Mouse (Mus musculus) CH12.LX (cell line): ENCODE measurements at regions not wholly inside any gene's neighbourhood (a gene's known extent, or its start where the extent isn't known, plus 50 kb on each side); places are given as distances from the start of the nearest gene placed in this dataset.

ENCODE experiments used
- DNase-seq: peaks from one replicate; pipeline ENCODE4 v3.0.0-alpha.2; 2013; ENCODE audit errors: extremely low read depth
- H3K27ac ChIP-seq: 2 replicates; pipeline ENCODE4 v1.5.1; 2012; ENCODE audit warnings: low read depth, mild to moderate bottlenecking, control low read depth, moderate library complexity; ENCODE audit not compliant: insufficient read depth
- H3K27me3 ChIP-seq: replicated peaks from 2 replicates; pipeline ENCODE3; 2012; ENCODE audit warnings: inconsistent platforms
- H3K36me3 ChIP-seq, 2 experiments: replicated peaks in 1 of 2; 2 replicates each; pipeline versions ENCODE3 to v1.6.1; 2012; ENCODE audit warnings: inconsistent platforms in 1 of 2, low read length in 1 of 2, mild to moderate bottlenecking in 1 of 2, mixed read lengths in 1 of 2, moderate library complexity in 1 of 2; ENCODE audit not compliant: control insufficient read depth in 1 of 2, insufficient read depth in 1 of 2
- H3K4me1 ChIP-seq, 2 experiments: 2 replicates each; pipeline ENCODE4 v1.6.1; 2012; ENCODE audit warnings: inconsistent platforms in 1 of 2, moderate library complexity in 1 of 2; ENCODE audit not compliant: insufficient read depth in 2 of 2, control insufficient read depth in 1 of 2
- H3K4me2 ChIP-seq: 2 replicates; pipeline ENCODE4 v1.6.1; 2012; ENCODE audit warnings: low read depth, mild to moderate bottlenecking, control low read depth; ENCODE audit not compliant: poor library complexity, insufficient read depth, severe bottlenecking
- H3K4me3 ChIP-seq, 3 experiments: fragments of 150-350 bp in 1 of 3; sonication (generic) in 1 of 3; replicated peaks in 1 of 3; 2 replicates each; pipeline versions ENCODE3 to v1.5.1; 2011 to 2012; ENCODE audit warnings: low read depth in 2 of 3, low read length in 2 of 3, mild to moderate bottlenecking in 2 of 3, moderate library complexity in 2 of 3, control low read depth in 1 of 3, improper control_type of control experiment in 1 of 3, inconsistent platforms in 1 of 3, mixed read lengths in 1 of 3; ENCODE audit not compliant: poor library complexity in 1 of 3
- H3K79me2 ChIP-seq: replicated peaks from 2 replicates; pipeline ENCODE4 v1.6.1; 2012; ENCODE audit warnings: mild to moderate bottlenecking, moderate library complexity; ENCODE audit not compliant: control insufficient read depth, poor library complexity, insufficient read depth, severe bottlenecking; ENCODE audit errors: extremely low read depth
- H3K9ac ChIP-seq: 2 replicates; pipeline ENCODE4 v1.6.1; 2012; ENCODE audit warnings: low read depth, mild to moderate bottlenecking, control low read depth, moderate library complexity; ENCODE audit not compliant: insufficient read depth
- H3K9me3 ChIP-seq: replicated peaks from 2 replicates; pipeline ENCODE3; 2012; ENCODE audit warnings: low read length, inconsistent platforms, mixed read lengths
- CHD2 ChIP-seq: IDR thresholded peaks from 2 replicates; pipeline ENCODE4 v1.6.1; 2011; ENCODE audit warnings: low read length, improper control_type of control experiment
- CTCF ChIP-seq, 2 experiments: IDR thresholded peaks in 1 of 2; conservative IDR thresholded peaks in 1 of 2; 2 replicates each; pipeline ENCODE4 v1.5.1; 2011 to 2012; ENCODE audit warnings: low read depth in 2 of 2, low read length in 2 of 2, improper control_type of control experiment in 1 of 2, inconsistent platforms in 1 of 2, mild to moderate bottlenecking in 1 of 2, moderate library complexity in 1 of 2
- E2F4 ChIP-seq: IDR thresholded peaks from 2 replicates; pipeline ENCODE4 v1.6.1; 2011; ENCODE audit warnings: low read depth, low read length, improper control_type of control experiment; ENCODE audit not compliant: insufficient replicate concordance
- EP300 ChIP-seq: IDR thresholded peaks from 2 replicates; pipeline ENCODE4 v1.6.1; 2011; ENCODE audit warnings: low read length, improper control_type of control experiment
- ETS1 ChIP-seq: conservative IDR thresholded peaks from 2 replicates; pipeline ENCODE4 v1.6.1; 2012; ENCODE audit warnings: low read depth, mild to moderate bottlenecking, inconsistent platforms, low read length, improper control_type of control experiment, moderate library complexity
- GABPA ChIP-seq: IDR thresholded peaks from 2 replicates; pipeline ENCODE4 v1.6.1; 2012; ENCODE audit warnings: low read depth, low read length, improper control_type of control experiment, inconsistent platforms; ENCODE audit not compliant: insufficient replicate concordance
- HCFC1 ChIP-seq: IDR thresholded peaks from 2 replicates; pipeline ENCODE4 v1.6.1; 2012; ENCODE audit warnings: low read depth, mild to moderate bottlenecking, inconsistent platforms, low read length, improper control_type of control experiment
- JUN ChIP-seq: IDR thresholded peaks from 2 replicates; pipeline ENCODE4 v1.6.1; 2011; ENCODE audit warnings: low read depth, mild to moderate bottlenecking, low read length, improper control_type of control experiment, moderate library complexity; ENCODE audit not compliant: insufficient read depth
- JUND ChIP-seq: conservative IDR thresholded peaks from 2 replicates; pipeline ENCODE4 v1.6.1; 2011; ENCODE audit warnings: low read depth, low read length, improper control_type of control experiment
- MAFK ChIP-seq: IDR thresholded peaks from 2 replicates; pipeline ENCODE4 v1.6.1; 2011; ENCODE audit warnings: low read length, improper control_type of control experiment; ENCODE audit not compliant: insufficient replicate concordance
- MAX ChIP-seq: IDR thresholded peaks from 2 replicates; pipeline ENCODE4 v1.6.1; 2011; ENCODE audit warnings: low read length, improper control_type of control experiment
- MYC ChIP-seq: IDR thresholded peaks from 2 replicates; pipeline ENCODE4 v1.6.1; 2011; ENCODE audit warnings: low read depth, mild to moderate bottlenecking, improper control_type of control experiment, low read length
- NELFE ChIP-seq: IDR thresholded peaks from 2 replicates; pipeline ENCODE4 v1.6.1; 2011; ENCODE audit warnings: low read depth, low read length, improper control_type of control experiment
- NRF1 ChIP-seq: IDR thresholded peaks from 2 replicates; pipeline ENCODE4 v1.6.1; 2014; ENCODE audit warnings: low read depth, mild to moderate bottlenecking, inconsistent platforms, low read length, improper control_type of control experiment, moderate library complexity
- PAX5 ChIP-seq: IDR thresholded peaks from 2 replicates; pipeline ENCODE4 v1.6.1; 2012; ENCODE audit warnings: low read length, inconsistent platforms, mixed read lengths
- POLR2A ChIP-seq: IDR thresholded peaks from 2 replicates; pipeline ENCODE4 v1.6.1; 2011; ENCODE audit warnings: low read depth, mild to moderate bottlenecking, improper control_type of control experiment, low read length
- RAD21 ChIP-seq: IDR thresholded peaks from 2 replicates; pipeline ENCODE4 v1.6.1; 2011; ENCODE audit warnings: low read depth, mild to moderate bottlenecking, low read length, improper control_type of control experiment, moderate library complexity
- RCOR1 ChIP-seq: conservative IDR thresholded peaks from 2 replicates; pipeline ENCODE4 v1.6.1; 2012; ENCODE audit warnings: low read depth, mild to moderate bottlenecking, inconsistent platforms, low read length, improper control_type of control experiment
- SIN3A ChIP-seq: IDR thresholded peaks from 2 replicates; pipeline ENCODE4 v1.6.1; 2012; ENCODE audit warnings: low read length, improper control_type of control experiment, inconsistent platforms
- SMC3 ChIP-seq: IDR thresholded peaks from 2 replicates; pipeline ENCODE4 v1.6.1; 2011; ENCODE audit warnings: low read depth, low read length, improper control_type of control experiment
- TBP ChIP-seq: conservative IDR thresholded peaks from 2 replicates; pipeline ENCODE4 v1.6.1; 2011; ENCODE audit warnings: low read depth, low read length, improper control_type of control experiment
- TCF12 ChIP-seq: IDR thresholded peaks from 2 replicates; pipeline ENCODE4 v1.6.1; 2014; ENCODE audit warnings: low read depth, mild to moderate bottlenecking, inconsistent platforms, low read length, improper control_type of control experiment
- USF1 ChIP-seq: IDR thresholded peaks from 2 replicates; pipeline ENCODE4 v1.6.1; 2014; ENCODE audit warnings: low read depth, mild to moderate bottlenecking, inconsistent platforms, low read length, improper control_type of control experiment
- USF2 ChIP-seq: conservative IDR thresholded peaks from 2 replicates; pipeline ENCODE4 v1.6.1; 2011; ENCODE audit warnings: low read depth, low read length, improper control_type of control experiment
- ZC3H11A ChIP-seq: IDR thresholded peaks from 2 replicates; pipeline ENCODE4 v1.6.1; 2012; ENCODE audit warnings: low read depth, mild to moderate bottlenecking, inconsistent platforms, low read length, improper control_type of control experiment
- ZMIZ1 ChIP-seq: IDR thresholded peaks from 2 replicates; pipeline ENCODE4 v1.6.1; 2012; ENCODE audit warnings: low read depth, mild to moderate bottlenecking, inconsistent platforms, low read length, improper control_type of control experiment
- ZNF384 ChIP-seq: IDR thresholded peaks from 2 replicates; pipeline ENCODE4 v1.6.1; 2012; ENCODE audit warnings: low read depth, low read length, improper control_type of control experiment, inconsistent platforms
- dilution Hi-C: fragments of 300-500 bp; cut with MboI; formaldehyde crosslinking; loops from 2 replicates; pipeline ENCODE4 v1.14.3; 2020; ENCODE audit warnings: low sequenced_read_pairs; ENCODE audit not compliant: extremely low pct_unique_long_range_greater_than_20kb, extremely low pct_ligation_motif_present
- in situ Hi-C: fragments of 300-500 bp; cut with MboI; formaldehyde crosslinking; loops from 3 replicates; pipeline ENCODE4 v1.14.3; 2019; ENCODE audit warnings: low sequenced_read_pairs, low pct_ligation_motif_present, low pct_unique_long_range_greater_than_20kb, mixed read lengths

- H3K4me1 ChIP-seq, result no peaks in the 10 kb centered on the region
- dilution Hi-C loops, result no loop called here
- no peak overlapping the region for H3K27ac ChIP-seq
- TF ChIP-seq USF2, result no peak
- no peak for TF ChIP-seq CHD2
- no peak for TF ChIP-seq ETS1
- no peak for TF ChIP-seq SIN3A
- TF ChIP-seq E2F4, result no peak
- no peak for TF ChIP-seq CTCF (conservative IDR thresholded peaks at IDR 0.05 in 1 of 2, IDR thresholded peaks at IDR 0.05 in 1 of 2; ENCODE audit: low read depth in 2 of 2, low read length in 2 of 2)
- no peak for TF ChIP-seq ZC3H11A
- TF ChIP-seq, all 38 proteins: peak for 0
- Histone ChIP-seq H3K27me3 (no peaks in the 10 kb centered on the region), H3K4me2 (no peak overlapping the region), H3K9ac (no peak overlapping the region), H3K79me2 (no peaks in the 10 kb centered on the region), H3K36me3 (no peaks in the 10 kb centered on the region), H3K9me3 (no peaks in the 10 kb centered on the region), H3K4me3 (no peak overlapping the region)
- in situ Hi-C loops, result no loop called here
- no peak for DNase-seq
Measured at GRCm38 (mm10) chr12:13766486-13766885, 385.4 kb downstream of the Fam84a start.

DNA sequence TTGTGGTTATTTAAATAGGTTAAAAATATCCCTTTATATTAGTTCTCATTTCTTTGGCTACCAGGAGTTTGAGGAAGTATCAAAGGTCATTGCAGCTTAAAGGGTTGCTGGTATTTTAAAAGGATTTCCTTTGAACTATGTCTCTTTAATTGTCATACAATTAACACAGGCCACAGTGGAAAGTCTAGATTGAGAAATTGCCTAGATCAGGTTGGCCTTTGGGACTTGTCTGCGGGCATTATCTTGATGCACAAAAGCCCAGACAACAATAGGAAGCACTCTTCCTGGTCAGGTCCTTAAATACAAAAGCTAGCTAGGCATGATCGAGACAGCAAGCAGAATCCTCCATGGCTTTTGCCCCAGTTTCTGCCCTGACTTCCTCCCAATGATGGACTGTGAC, 398.0 kb downstream of the Fam84a start:
- no peaks in the 10 kb centered on the region for H3K9me3 ChIP-seq

GRCm38 (mm10) chr12:13744323-13744931, 407.4 kb downstream of the Fam84a start:
- no peak for TF ChIP-seq RAD21
- TF ChIP-seq NELFE, result no peak
- TF ChIP-seq RCOR1, result no peak
- no peak for TF ChIP-seq PAX5
- TF ChIP-seq CTCF (conservative IDR thresholded peaks at IDR 0.05 in 1 of 2, IDR thresholded peaks at IDR 0.05 in 1 of 2; ENCODE audit: low read depth in 2 of 2, low read length in 2 of 2), result no peak
- TF ChIP-seq JUN, result no peak
- TF ChIP-seq HCFC1, result no peak
- no peak for TF ChIP-seq SIN3A
- no peak for TF ChIP-seq E2F4
- no peak for TF ChIP-seq NRF1
- no peak for TF ChIP-seq TCF12
- TF ChIP-seq SMC3, result no peak
- no peak for TF ChIP-seq ZNF384
- no peak for TF ChIP-seq JUND
- TF ChIP-seq MAFK, result no peak
- TF ChIP-seq ZC3H11A, result no peak
- no peak for TF ChIP-seq EP300
- Histone ChIP-seq H3K27ac (no peak overlapping the region), H3K79me2 (no peaks in the 10 kb centered on the region), H3K36me3 (no peaks in the 10 kb centered on the region), H3K4me3 (no peak overlapping the region), H3K27me3 (no peaks in the 10 kb centered on the region), H3K9me3 (no peaks in the 10 kb centered on the region), H3K4me2 (no peak overlapping the region), H3K4me1 (no peaks in the 10 kb centered on the region), H3K9ac (no peak overlapping the region)
- dilution Hi-C loops (no loop called here), in situ Hi-C loops (no loop called here)
- DNase-seq, result no peak

More for the DNA sequence above, 398.0 kb downstream of the Fam84a start:
- Histone ChIP-seq H3K79me2 (no peaks in the 10 kb centered on the region), H3K27me3 (no peaks in the 10 kb centered on the region), H3K4me1 (no peaks in the 10 kb centered on the region), H3K36me3 (no peaks in the 10 kb centered on the region), H3K4me2 (no peak overlapping the region), H3K27ac (no peak overlapping the region), H3K4me3 (no peak overlapping the region), H3K9ac (no peak overlapping the region)
- in situ Hi-C loops (no loop called here), dilution Hi-C loops (no loop called here)
- TF ChIP-seq HCFC1 (no peak), MAX (no peak), TCF12 (no peak), RCOR1 (no peak), ZMIZ1 (no peak), USF1 (no peak), TBP (no peak), PAX5 (no peak), POLR2A (no peak), MAFK (no peak), MYC (no peak), SIN3A (no peak), ZNF384 (no peak), RAD21 (no peak), GABPA (no peak), CHD2 (no peak), USF2 (no peak)
- DNase-seq, result no peak
